Mouse (Mus musculus) kidney, adult 18-20 months (tissue): ENCODE results near the gene Palld.

ENCODE experiments used
- DNase-seq: peaks from one replicate; pipeline ENCODE4 v3.0.0; 2021

Palld gene

GRCm38 (mm10) chr8:61487597-61488156, 414.8 kb downstream of the Palld start, which contains the start of gene Cbr4:
Cbr4 (plus strand) TSS chr8:61487734.
- DNase-seq: peak; percentile 89

- DNase-seq: no peak
These were observed 415.5 kb downstream of the Palld start for GRCm38 (mm10) chr8:61486923-61487529.

- DNase-seq: no peak
These were observed 422.1 kb downstream of the Palld start for GRCm38 (mm10) chr8:61480260-61480967.

- peak; percentile 67 for DNase-seq
These were observed 422.8 kb downstream of the Palld start for GRCm38 (mm10) chr8:61479506-61480214.

- DNase-seq: no peak
These were observed 423.7 kb downstream of the Palld start for GRCm38 (mm10) chr8:61478793-61479192.

- no peak for DNase-seq
These were observed 424.3 kb downstream of the Palld start for GRCm38 (mm10) chr8:61478150-61478549.

- DNase-seq: no peak
These were observed 426.3 kb downstream of the Palld start for GRCm38 (mm10) chr8:61476160-61476559.

GRCm38 (mm10) chr8:61475251-61475673, 427.2 kb downstream of the Palld start:
- peak; percentile 21 for DNase-seq

- no peak for DNase-seq
These were observed 432.3 kb downstream of the Palld start for GRCm38 (mm10) chr8:61470213-61470612.

GRCm38 (mm10) chr8:61467553-61467815, 435.0 kb downstream of the Palld start:
- no peak for DNase-seq

GRCm38 (mm10) chr8:61466696-61467552, 435.6 kb downstream of the Palld start:
- no peak for DNase-seq

GRCm38 (mm10) chr8:61464393-61464792, 438.1 kb downstream of the Palld start:
- no peak for DNase-seq

GRCm38 (mm10) chr8:61462221-61462620, 440.3 kb downstream of the Palld start:
- DNase-seq: no peak
